Mouse (Mus musculus): Measurements from ENCODE around the gene Alox8. TPM values are rescaled to one million over a fixed set of nuclear protein-coding genes. Genes with fewer than 3 reads are reported as not detected.

The Alox8 gene
- total and polyA plus RNA-seq, 3 experiments, result 0.10 to 0.30 TPM; not detected in 1

GRCm38 (mm10) chr11:69179512-69179911, 18.1 kb downstream of the Alox8 start:
- no peak for TF ChIP-seq MEF2A (IDR thresholded peaks at IDR 0.05; ENCODE audit: borderline replicate concordance, low read depth, low read length)
- no peak for TF ChIP-seq RAD21 (IDR thresholded peaks at IDR 0.05; ENCODE audit: low read depth, low read length)
- no peak for TF ChIP-seq E2F4 (IDR thresholded peaks at IDR 0.05; ENCODE audit: insufficient replicate concordance, low read depth, low read length)
- no peak for TF ChIP-seq POLR2A (IDR thresholded peaks at IDR 0.05; ENCODE audit: low read depth, low read length)
- TF ChIP-seq CHD1 (IDR thresholded peaks at IDR 0.05; ENCODE audit: low read depth, low read length), result no peak
- no peak for TF ChIP-seq JUN (IDR thresholded peaks at IDR 0.05; ENCODE audit: insufficient read depth, low read depth, low read length)
- TF ChIP-seq HCFC1 (IDR thresholded peaks at IDR 0.05; ENCODE audit: low read depth, low read length), result no peak
- no peak for TF ChIP-seq SIN3A (IDR thresholded peaks at IDR 0.05; ENCODE audit: low read length)
- no peak for TF ChIP-seq USF2 (conservative IDR thresholded peaks at IDR 0.05; ENCODE audit: low read depth, low read length)
- no peak for TF ChIP-seq ZNF384 (IDR thresholded peaks at IDR 0.05; ENCODE audit: low read depth, low read length)
- TF ChIP-seq MAFK (IDR thresholded peaks at IDR 0.05; ENCODE audit: insufficient replicate concordance, low read length), result no peak
- no peak for TF ChIP-seq IRF4 (IDR thresholded peaks at IDR 0.05; ENCODE audit: low read depth, low read length)
- TF ChIP-seq BHLHE40 (IDR thresholded peaks at IDR 0.05; ENCODE audit: low read depth, low read length), result no peak
- TF ChIP-seq TBP (conservative IDR thresholded peaks at IDR 0.05; ENCODE audit: low read depth, low read length), result no peak
- TF ChIP-seq JUND (conservative IDR thresholded peaks at IDR 0.05; ENCODE audit: low read depth, low read length), result no peak
- no peak for TF ChIP-seq NRF1 (IDR thresholded peaks at IDR 0.05; ENCODE audit: low read depth, low read length)
- no peak for TF ChIP-seq ELF1 (IDR thresholded peaks at IDR 0.05; ENCODE audit: low read depth, low read length)
- Histone ChIP-seq H3K27ac (ENCODE audit: insufficient read depth, low read depth) (no peak overlapping the region), H3K27me3 (replicated peaks) (peaks cover 80% of the 10 kb centered on the region), H3K4me3 (replicated peaks in 1 of 3; ENCODE audit: low read depth in 2 of 3, low read length in 2 of 3, poor library complexity in 1 of 3) (no peak overlapping the region), H3K79me2 (replicated peaks; ENCODE audit: control insufficient read depth, extremely low read depth, insufficient read depth, poor library complexity, severe bottlenecking) (no peaks in the 10 kb centered on the region), H3K9ac (ENCODE audit: insufficient read depth, low read depth) (no peak overlapping the region), H3K9me3 (replicated peaks; ENCODE audit: low read length) (no peaks in the 10 kb centered on the region), H3K36me3 (replicated peaks in 1 of 2; ENCODE audit: control insufficient read depth in 1 of 2, insufficient read depth in 1 of 2, low read length in 1 of 2) (no peaks in the 10 kb centered on the region), H3K4me1 (ENCODE audit: control insufficient read depth in 1 of 2, insufficient read depth in 2 of 2) (0 out of 4 replicates have a peak, but pooled peaks cover 2 to 5% of the 10 kb centered on the region in 2 experiments), H3K4me2 (ENCODE audit: insufficient read depth, low read depth, poor library complexity, severe bottlenecking) (no peak overlapping the region)
- in situ Hi-C loops (cut with MboI; ENCODE audit: low pct_ligation_motif_present, low pct_unique_long_range_greater_than_20kb, low sequenced_read_pairs) (no loop called here), dilution Hi-C loops (cut with MboI; ENCODE audit: extremely low pct_ligation_motif_present, extremely low pct_unique_long_range_greater_than_20kb, low sequenced_read_pairs) (no loop called here)
- no peak for DNase-seq (ENCODE audit: extremely low read depth)

- TF ChIP-seq USF2 (conservative IDR thresholded peaks at IDR 0.05; ENCODE audit: low read depth, low read length), result no peak
- TF ChIP-seq SMC3 (IDR thresholded peaks at IDR 0.05; ENCODE audit: low read depth, low read length), result no peak
- no peak for TF ChIP-seq MAZ (IDR thresholded peaks at IDR 0.05; ENCODE audit: low read depth, low read length)
- peak; percentile 91 for TF ChIP-seq TBP (conservative IDR thresholded peaks at IDR 0.05; ENCODE audit: low read depth, low read length)
- H3K27me3 ChIP-seq (replicated peaks), result peaks cover 85% of the 10 kb centered on the region
- no peak overlapping the region for H3K9ac ChIP-seq (ENCODE audit: insufficient read depth, low read depth)
- no peaks in the 10 kb centered on the region for H3K79me2 ChIP-seq (replicated peaks; ENCODE audit: control insufficient read depth, extremely low read depth, insufficient read depth, poor library complexity, severe bottlenecking)
- H3K4me1 ChIP-seq (ENCODE audit: control insufficient read depth in 1 of 2, insufficient read depth in 2 of 2), result 0 out of 4 replicates have a peak, but pooled peaks cover 4 to 5% of the 10 kb centered on the region in 2 experiments
- no peaks in the 10 kb centered on the region for H3K9me3 ChIP-seq (replicated peaks; ENCODE audit: low read length)
- in situ Hi-C loops (cut with MboI; ENCODE audit: low pct_ligation_motif_present, low pct_unique_long_range_greater_than_20kb, low sequenced_read_pairs), result no loop called here
- no peak overlapping the region for H3K27ac ChIP-seq (ENCODE audit: insufficient read depth, low read depth)
- dilution Hi-C loops (cut with MboI; ENCODE audit: extremely low pct_ligation_motif_present, extremely low pct_unique_long_range_greater_than_20kb, low sequenced_read_pairs), result no loop called here
- H3K4me3 ChIP-seq (replicated peaks in 1 of 3; ENCODE audit: low read depth in 2 of 3, low read length in 2 of 3, poor library complexity in 1 of 3), result no peak overlapping the region
- no peak overlapping the region for H3K4me2 ChIP-seq (ENCODE audit: insufficient read depth, low read depth, poor library complexity, severe bottlenecking)
- no peaks in the 10 kb centered on the region for H3K36me3 ChIP-seq (replicated peaks in 1 of 2; ENCODE audit: control insufficient read depth in 1 of 2, insufficient read depth in 1 of 2, low read length in 1 of 2)
- DNase-seq (ENCODE audit: extremely low read depth), result no peak
Observed at GRCm38 (mm10) chr11:69178525-69178924, 19.1 kb downstream of the Alox8 start.

Measured in CH12.LX (cell line).